Mouse (Mus musculus) MEL (cell line): ENCODE measurements at regions not wholly inside any gene's neighbourhood (a gene's known extent, or its start where the extent isn't known, plus 50 kb on each side); places are given as distances from the start of the nearest gene placed in this dataset.
A peak's percentile ranks its signal among the peaks of the same experiment; 100 is the strongest.
"Not testable (repeated sequence)": the region's sequence is repeated elsewhere in the genome, so short reads cannot be mapped to it uniquely, and the experiment has no call there.

Source experiments
- DNase-seq: peaks from one replicate; pipeline ENCODE4 v3.0.0; 2011; ENCODE audit warnings: low read depth, low spot score
- H3K27ac ChIP-seq: 2 replicates; pipeline ENCODE4 v1.5.1; 2012; ENCODE audit warnings: low read depth, mild to moderate bottlenecking, control low read depth, low read length, moderate library complexity; ENCODE audit not compliant: control insufficient read depth
- H3K27me3 ChIP-seq, 2 experiments: fragments of 150-350 bp in 1 of 2; sonication (generic) in 1 of 2; 2 replicates each; pipeline ENCODE4 v1.6.1; 2012; ENCODE audit warnings: low read length in 2 of 2, mild to moderate bottlenecking in 2 of 2, improper control_type of control experiment in 1 of 2, moderate library complexity in 1 of 2; ENCODE audit not compliant: insufficient read depth in 2 of 2, control insufficient read depth in 1 of 2
- H3K36me3 ChIP-seq, 2 experiments: 2 replicates each; pipeline ENCODE4 v1.6.1; 2012 to 2014; ENCODE audit warnings: low read length in 2 of 2, improper control_type of control experiment in 1 of 2, inconsistent platforms in 1 of 2, mild to moderate bottlenecking in 1 of 2; ENCODE audit not compliant: insufficient read depth in 2 of 2, control insufficient read depth in 1 of 2
- H3K4me1 ChIP-seq, 2 experiments: fragments of 150-350 bp in 1 of 2; sonication (generic) in 1 of 2; 2 replicates each; pipeline ENCODE4 v1.6.1; 2012; ENCODE audit warnings: low read length in 2 of 2, improper control_type of control experiment in 1 of 2, mild to moderate bottlenecking in 1 of 2; ENCODE audit not compliant: insufficient read depth in 2 of 2, control insufficient read depth in 1 of 2
- H3K4me3 ChIP-seq, 2 experiments: fragments of 150-350 bp in 1 of 2; sonication (generic) in 1 of 2; 2 replicates each; pipeline ENCODE4 v1.5.1; 2012; ENCODE audit warnings: low read depth in 2 of 2, low read length in 2 of 2, mild to moderate bottlenecking in 2 of 2, moderate library complexity in 2 of 2, control low read depth in 1 of 2, improper control_type of control experiment in 1 of 2; ENCODE audit not compliant: control insufficient read depth in 1 of 2, insufficient read depth in 1 of 2
- H3K79me2 ChIP-seq: 2 replicates; pipeline ENCODE4 v1.6.1; 2012; ENCODE audit warnings: mild to moderate bottlenecking, low read length, moderate library complexity; ENCODE audit not compliant: control insufficient read depth, poor library complexity, insufficient read depth
- H3K9ac ChIP-seq: 2 replicates; pipeline ENCODE4 v1.6.1; 2012; ENCODE audit warnings: low read depth, mild to moderate bottlenecking, control low read depth, low read length, moderate library complexity; ENCODE audit not compliant: control insufficient read depth, poor library complexity, severe bottlenecking
- H3K9me3 ChIP-seq: fragments of 150-350 bp; sonication (generic); replicated peaks from 2 replicates; pipeline ENCODE4 v1.6.1; 2012; ENCODE audit warnings: mild to moderate bottlenecking, low read length, improper control_type of control experiment, moderate library complexity; ENCODE audit not compliant: insufficient read depth
- BHLHE40 ChIP-seq: IDR thresholded peaks from 2 replicates; pipeline ENCODE4 v1.6.1; 2012; ENCODE audit warnings: low read depth, mild to moderate bottlenecking, inconsistent platforms, low read length, improper control_type of control experiment, borderline replicate concordance
- CHD1 ChIP-seq: IDR thresholded peaks from 2 replicates; pipeline ENCODE4 v1.6.1; 2012; ENCODE audit warnings: low read depth, mild to moderate bottlenecking, inconsistent platforms, low read length, improper control_type of control experiment
- CHD2 ChIP-seq: IDR thresholded peaks from 2 replicates; pipeline ENCODE4 v1.6.1; 2011; ENCODE audit warnings: low read length, improper control_type of control experiment
- CTCF ChIP-seq, 3 experiments: IDR thresholded peaks in 2 of 3; conservative IDR thresholded peaks in 1 of 3; 2 replicates each; pipeline ENCODE4 v1.5.1; 2011 to 2012; ENCODE audit warnings: low read length in 3 of 3, low read depth in 2 of 3, mild to moderate bottlenecking in 2 of 3, improper control_type of control experiment in 1 of 3, inconsistent platforms in 1 of 3, mixed read lengths in 1 of 3, moderate library complexity in 1 of 3; ENCODE audit not compliant: control insufficient read depth in 1 of 3, insufficient read depth in 1 of 3, poor library complexity in 1 of 3, severe bottlenecking in 1 of 3
- GABPA ChIP-seq: IDR thresholded peaks from 2 replicates; pipeline ENCODE4 v1.6.1; 2012; ENCODE audit warnings: low read depth, mild to moderate bottlenecking, inconsistent platforms, low read length, improper control_type of control experiment, moderate library complexity
- GATA1 ChIP-seq: IDR thresholded peaks from 2 replicates; pipeline ENCODE4 v1.6.1; 2011; ENCODE audit warnings: low read depth, low read length, improper control_type of control experiment
- HCFC1 ChIP-seq: IDR thresholded peaks from 2 replicates; pipeline ENCODE4 v1.6.1; 2012; ENCODE audit warnings: low read depth, mild to moderate bottlenecking, inconsistent platforms, low read length, improper control_type of control experiment, moderate library complexity
- MAX ChIP-seq: IDR thresholded peaks from 2 replicates; pipeline ENCODE4 v1.6.1; 2011; ENCODE audit warnings: low read length, improper control_type of control experiment
- MAZ ChIP-seq: IDR thresholded peaks from 2 replicates; pipeline ENCODE4 v1.6.1; 2012; ENCODE audit warnings: low read depth, mild to moderate bottlenecking, inconsistent platforms, low read length, improper control_type of control experiment
- MEF2A ChIP-seq: IDR thresholded peaks from 2 replicates; pipeline ENCODE4 v1.6.1; 2014; ENCODE audit warnings: low read depth, mild to moderate bottlenecking, inconsistent platforms, low read length, improper control_type of control experiment; ENCODE audit not compliant: poor library complexity, insufficient replicate concordance, severe bottlenecking; ENCODE audit errors: extremely low read depth
- NRF1 ChIP-seq: IDR thresholded peaks from 2 replicates; pipeline ENCODE4 v1.6.1; 2014; ENCODE audit warnings: low read depth, mild to moderate bottlenecking, inconsistent platforms, low read length, improper control_type of control experiment, moderate library complexity; ENCODE audit not compliant: poor library complexity, insufficient read depth, severe bottlenecking
- RAD21 ChIP-seq: IDR thresholded peaks from 2 replicates; pipeline ENCODE4 v1.6.1; 2011; ENCODE audit warnings: mild to moderate bottlenecking, low read depth, low read length, improper control_type of control experiment
- RCOR1 ChIP-seq: IDR thresholded peaks from 2 replicates; pipeline ENCODE4 v1.6.1; 2012; ENCODE audit warnings: low read depth, mild to moderate bottlenecking, inconsistent platforms, low read length, improper control_type of control experiment
- SMC3 ChIP-seq: IDR thresholded peaks from 2 replicates; pipeline ENCODE4 v1.6.1; 2011; ENCODE audit warnings: low read depth, low read length, improper control_type of control experiment
- TAL1 ChIP-seq: IDR thresholded peaks from 2 replicates; pipeline ENCODE4 v1.6.1; 2012; ENCODE audit warnings: mild to moderate bottlenecking, inconsistent platforms, low read length, moderate library complexity, mixed read lengths
- TCF12 ChIP-seq: IDR thresholded peaks from 2 replicates; pipeline ENCODE4 v1.6.1; 2014; ENCODE audit warnings: low read depth, mild to moderate bottlenecking, inconsistent platforms, low read length, improper control_type of control experiment, moderate library complexity

DNA sequence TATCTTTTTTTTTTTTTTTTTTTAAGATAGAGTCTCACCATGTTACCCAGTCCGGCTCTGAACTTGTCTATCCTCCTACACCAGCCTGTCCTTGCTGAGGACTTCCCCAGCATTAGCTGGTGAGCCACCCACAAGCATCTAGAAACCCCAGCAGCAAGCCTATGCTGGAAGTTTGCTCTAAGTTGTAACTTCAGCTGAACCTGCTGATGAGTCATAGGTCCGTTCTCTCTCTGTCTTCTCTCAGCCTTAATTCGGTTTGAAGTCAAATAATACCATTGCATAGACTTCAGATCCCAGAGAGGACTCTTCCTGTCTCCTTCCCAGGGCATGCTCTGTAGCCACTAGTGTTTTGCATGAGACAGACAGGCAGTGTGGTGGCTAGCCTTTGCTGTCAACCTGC, 68.3 kb upstream of the Myrip start:
- DNase-seq, result no peak
- H3K27ac ChIP-seq, result no peak overlapping the region
- no peaks in the 10 kb centered on the region for H3K79me2 ChIP-seq
- TF ChIP-seq HCFC1, result no peak
- no peak for TF ChIP-seq TAL1
- no peak for TF ChIP-seq GATA1
- no peak for TF ChIP-seq MEF2A
- no peak for TF ChIP-seq MAZ
- TF ChIP-seq TCF12, result no peak
- TF ChIP-seq NRF1, result no peak
- TF ChIP-seq RCOR1, result no peak
- TF ChIP-seq GABPA, result no peak
- no peak for TF ChIP-seq BHLHE40
- TF ChIP-seq CHD2, result no peak
- no peak for TF ChIP-seq CHD1
- H3K9ac ChIP-seq, result no peak overlapping the region
- no peaks in the 10 kb centered on the region for H3K4me1 ChIP-seq
- H3K36me3 ChIP-seq, result no peaks in the 10 kb centered on the region
- H3K27me3 ChIP-seq, result no peaks in the 10 kb centered on the region
- H3K9me3 ChIP-seq, result no peaks in the 10 kb centered on the region
- no peak overlapping the region for H3K4me3 ChIP-seq

DNA sequence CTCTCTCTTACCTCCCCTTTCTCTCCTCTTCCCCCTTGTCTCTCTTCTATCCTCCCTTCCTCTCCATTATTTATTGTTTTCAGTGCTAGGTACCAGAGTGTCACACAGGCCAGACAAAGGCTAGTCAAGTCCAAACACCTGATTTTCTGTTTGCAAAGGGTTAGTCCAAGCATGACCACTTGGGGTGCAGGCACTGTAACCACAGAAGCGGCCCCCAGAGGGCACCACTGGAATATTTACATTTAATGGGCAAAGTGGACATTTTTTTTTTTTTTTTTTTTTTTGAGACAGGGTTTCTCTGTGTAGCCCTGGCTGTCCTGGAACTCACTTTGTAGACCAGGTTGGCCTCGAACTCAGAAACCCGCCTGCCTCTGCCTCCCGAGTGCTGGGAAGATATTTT, 66.3 kb upstream of the Myrip start:
- not testable (repeated sequence) for DNase-seq

GRCm38 (mm10) chr9:120245444-120245843, 55.9 kb upstream of the Myrip start:
- peak; percentile 14 for DNase-seq
- TF ChIP-seq MAX (no peak), SMC3 (peak; percentile 27; the same call in 1 of the 2 replicates), CHD1 (no peak), MEF2A (no peak), RAD21 (peak; percentile 16; the same call in 1 of the 2 replicates), CTCF (IDR thresholded peaks at IDR 0.05 in 2 of 3, conservative IDR thresholded peaks at IDR 0.05 in 1 of 3; ENCODE audit: control insufficient read depth in 1 of 3, insufficient read depth in 1 of 3, low read depth in 2 of 3, low read length in 3 of 3, poor library complexity in 1 of 3, severe bottlenecking in 1 of 3) (peak; percentile 15 to 33 (median 32); a peak in 4 of 6 replicates)
- TF ChIP-seq, all 39 proteins: peak for 3

More for the DNA sequence above, 66.3 kb upstream of the Myrip start:
- H3K4me3 ChIP-seq, H3K9ac ChIP-seq, H3K27me3 ChIP-seq, H3K79me2 ChIP-seq, H3K4me1 ChIP-seq, H3K9me3 ChIP-seq, H3K36me3 ChIP-seq, H3K27ac ChIP-seq: not testable (repeated sequence)
- peak in 1 of 3 experiments; percentile 5; a peak in 1 of 6 replicates for TF ChIP-seq CTCF (IDR thresholded peaks at IDR 0.05 in 2 of 3, conservative IDR thresholded peaks at IDR 0.05 in 1 of 3; ENCODE audit: control insufficient read depth in 1 of 3, insufficient read depth in 1 of 3, low read depth in 2 of 3, low read length in 3 of 3, poor library complexity in 1 of 3, severe bottlenecking in 1 of 3)

More at GRCm38 (mm10) chr9:120245444-120245843, 55.9 kb upstream of the Myrip start:
- H3K4me3 ChIP-seq, result no peak overlapping the region
- no peaks in the 10 kb centered on the region for H3K36me3 ChIP-seq
- no peaks in the 10 kb centered on the region for H3K79me2 ChIP-seq
- H3K9ac ChIP-seq, result no peak overlapping the region
- no peaks in the 10 kb centered on the region for H3K4me1 ChIP-seq
- no peak overlapping the region for H3K27ac ChIP-seq
- no peaks in the 10 kb centered on the region for H3K27me3 ChIP-seq
- no peaks in the 10 kb centered on the region for H3K9me3 ChIP-seq
